Mouse (Mus musculus) hindbrain, embryonic 10.5 days (tissue): ENCODE measurements at regions not wholly inside any gene's neighbourhood (a gene's known extent, or its start where the extent isn't known, plus 50 kb on each side); places are given as distances from the start of the nearest gene placed in this dataset.

Source experiments
- DNase-seq: peaks from one replicate; pipeline ENCODE4 v3.0.0-alpha.2; 2017; ENCODE audit warnings: low spot score
- H3K27ac ChIP-seq: fragments of 300-500 bp; sonication (generic); 2 replicates; pipeline ENCODE4 v1.5.1; 2016; ENCODE audit warnings: mild to moderate bottlenecking, moderate library complexity
- H3K27me3 ChIP-seq: fragments of 300-500 bp; sonication (generic); 2 replicates; pipeline ENCODE4 v1.6.1; 2016; ENCODE audit warnings: mild to moderate bottlenecking; ENCODE audit not compliant: poor library complexity, insufficient read depth, severe bottlenecking
- H3K36me3 ChIP-seq: fragments of 300-500 bp; sonication (generic); 2 replicates; pipeline ENCODE4 v1.6.1; 2016; ENCODE audit warnings: mild to moderate bottlenecking, moderate library complexity
- H3K4me1 ChIP-seq: fragments of 300-500 bp; sonication (generic); replicated peaks from 2 replicates; pipeline ENCODE4 v1.6.1; 2016; ENCODE audit warnings: mild to moderate bottlenecking
- H3K4me3 ChIP-seq: fragments of 300-500 bp; sonication (generic); 2 replicates; pipeline ENCODE4 v1.5.1; 2016; ENCODE audit warnings: mild to moderate bottlenecking, moderate library complexity
- H3K9me3 ChIP-seq: fragments of 300-500 bp; sonication (generic); 2 replicates; pipeline ENCODE4 v1.6.1; 2016; ENCODE audit warnings: mild to moderate bottlenecking, moderate library complexity
- WGBS: fragments of 180-500 bp; shearing (Covaris S2); methylation state at CpG from one replicate; pipeline ENCODE4 v1.1.7; 2016; 5-methylcytosine and 5-hydroxymethylcytosine counted together

GRCm38 (mm10) chr15:59773983-59774382 lies 242.4 kb downstream of the 4933412E24Rik start:
- DNase-seq, result no peak
- H3K4me1 ChIP-seq, result no peaks in the 10 kb centered on the region
- H3K36me3 ChIP-seq, result no peaks in the 10 kb centered on the region
- H3K4me3 ChIP-seq, result no peak overlapping the region
- 81% methylated on average over 2 of the region's 2 CpGs for WGBS
- H3K27ac ChIP-seq, result no peak overlapping the region
- H3K27me3 ChIP-seq, result no peaks in the 10 kb centered on the region
- H3K9me3 ChIP-seq, result peaks cover 14% of the 10 kb centered on the region; the same call in 1 of the 2 replicates

DNA sequence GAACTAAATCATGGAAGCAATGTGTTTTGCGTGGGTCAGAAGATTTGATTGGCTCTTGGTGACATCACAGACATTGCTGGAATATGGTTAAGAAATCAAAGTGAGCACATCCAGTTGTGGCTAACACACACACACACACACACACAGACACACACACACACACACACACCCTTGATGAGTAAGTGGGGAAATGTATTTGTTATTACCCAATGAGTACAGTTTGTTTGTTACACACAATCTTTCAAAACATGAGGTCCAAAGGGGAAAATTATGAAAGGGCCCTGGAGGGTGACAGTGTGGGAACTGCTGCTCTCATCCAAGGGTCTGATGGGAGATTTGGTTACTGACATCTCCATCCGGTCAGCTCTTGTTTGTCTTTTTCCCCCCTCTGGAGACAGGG lies 243.8 kb downstream of the 4933412E24Rik start:
- peaks cover 14% of the 10 kb centered on the region; the same call in 1 of the 2 replicates for H3K9me3 ChIP-seq
- no peaks in the 10 kb centered on the region for H3K36me3 ChIP-seq
- no peak overlapping the region for H3K4me3 ChIP-seq
- H3K27me3 ChIP-seq, result no peaks in the 10 kb centered on the region
- DNase-seq, result no peak
- no peaks in the 10 kb centered on the region for H3K4me1 ChIP-seq
- H3K27ac ChIP-seq, result no peak overlapping the region
- WGBS, result 80% methylated on average over 2 of the region's 2 CpGs

DNA sequence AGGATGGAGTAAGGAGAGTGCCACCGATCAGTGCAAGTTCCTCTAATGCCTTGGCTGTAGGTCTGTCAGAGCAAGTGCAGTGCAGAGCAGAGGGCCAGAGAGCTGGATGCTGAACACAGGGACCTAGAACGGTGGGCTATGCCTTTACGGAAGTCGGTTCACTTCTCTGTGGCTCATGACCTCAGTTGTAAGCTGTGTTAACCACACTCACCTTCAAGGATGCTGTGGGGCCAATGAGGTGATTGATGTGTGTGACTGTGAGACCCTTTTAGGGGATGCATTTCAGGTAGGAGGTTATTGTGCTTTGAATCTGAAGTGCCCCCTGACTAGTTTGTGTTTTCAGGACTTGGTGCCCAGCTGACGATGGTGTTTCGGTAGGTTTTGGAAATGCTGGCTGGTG lies 254.4 kb downstream of the 4933412E24Rik start:
- no peaks in the 10 kb centered on the region for H3K27me3 ChIP-seq
- 95% methylated on average over 6 of the region's 6 CpGs for WGBS
- H3K4me1 ChIP-seq, result no peaks in the 10 kb centered on the region
- no peak for DNase-seq
- no peaks in the 10 kb centered on the region for H3K9me3 ChIP-seq
- no peak overlapping the region for H3K4me3 ChIP-seq
- H3K27ac ChIP-seq, result no peak overlapping the region
- no peaks in the 10 kb centered on the region for H3K36me3 ChIP-seq

DNA sequence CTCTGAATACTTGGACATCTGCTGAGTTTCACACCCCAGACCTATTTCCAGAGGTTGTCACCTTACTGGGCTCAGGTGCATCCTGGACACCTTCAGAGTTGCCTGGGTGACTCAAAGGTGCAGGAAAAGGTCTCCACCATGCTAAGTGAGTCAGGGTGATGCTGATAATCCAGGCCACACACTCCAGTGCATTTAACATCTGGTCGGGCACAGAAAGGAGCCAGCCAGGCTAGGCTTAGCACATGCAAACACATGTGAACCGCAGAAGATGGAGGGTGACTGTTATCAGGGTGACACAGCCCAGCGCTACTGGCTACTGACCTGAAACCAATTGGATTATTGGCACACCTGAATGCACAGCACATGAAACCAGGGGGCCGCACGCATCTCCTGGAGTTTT lies 255.9 kb downstream of the 4933412E24Rik start:
- no peak for DNase-seq
- H3K36me3 ChIP-seq, result no peaks in the 10 kb centered on the region
- 93% methylated on average over 5 of the region's 5 CpGs for WGBS
- no peaks in the 10 kb centered on the region for H3K27me3 ChIP-seq
- H3K4me1 ChIP-seq, result no peaks in the 10 kb centered on the region
- H3K9me3 ChIP-seq, result no peaks in the 10 kb centered on the region
- H3K27ac ChIP-seq, result no peak overlapping the region
- no peak overlapping the region for H3K4me3 ChIP-seq

DNA sequence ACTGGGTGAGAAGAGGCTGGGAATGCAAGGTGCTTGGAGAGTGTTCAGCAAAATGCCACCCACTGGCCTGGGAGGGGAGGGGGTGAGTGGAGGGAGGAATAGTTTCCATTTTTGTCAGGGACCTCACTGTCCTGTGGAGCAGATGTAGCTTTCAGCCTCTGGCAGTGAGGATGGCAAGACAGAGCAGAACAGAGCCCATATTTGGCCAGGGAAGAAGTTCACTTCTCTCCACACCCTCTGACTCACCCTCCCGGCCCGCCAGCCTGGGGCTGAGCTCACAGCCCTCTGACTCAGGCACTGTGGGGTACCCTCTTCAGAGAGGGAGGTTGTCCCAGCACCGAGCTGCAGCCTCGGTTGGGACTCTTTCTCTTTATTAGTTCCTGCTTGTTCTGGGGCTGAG lies 256.8 kb downstream of the 4933412E24Rik start:
- Histone ChIP-seq H3K4me1 (no peaks in the 10 kb centered on the region), H3K27ac (no peak overlapping the region), H3K9me3 (no peaks in the 10 kb centered on the region), H3K4me3 (no peak overlapping the region), H3K27me3 (no peaks in the 10 kb centered on the region), H3K36me3 (no peaks in the 10 kb centered on the region)
- DNase-seq, result no peak
- 59% methylated on average over 4 of the region's 4 CpGs for WGBS

- no peaks in the 10 kb centered on the region for H3K9me3 ChIP-seq
- H3K27me3 ChIP-seq, result no peaks in the 10 kb centered on the region
- no peak for DNase-seq
- WGBS, result 83% methylated on average over 2 of the region's 2 CpGs
- no peaks in the 10 kb centered on the region for H3K4me1 ChIP-seq
- no peak overlapping the region for H3K27ac ChIP-seq
- H3K4me3 ChIP-seq, result no peak overlapping the region
- H3K36me3 ChIP-seq, result no peaks in the 10 kb centered on the region
These were observed 257.4 kb downstream of the 4933412E24Rik start for GRCm38 (mm10) chr15:59758971-59759370.

DNA sequence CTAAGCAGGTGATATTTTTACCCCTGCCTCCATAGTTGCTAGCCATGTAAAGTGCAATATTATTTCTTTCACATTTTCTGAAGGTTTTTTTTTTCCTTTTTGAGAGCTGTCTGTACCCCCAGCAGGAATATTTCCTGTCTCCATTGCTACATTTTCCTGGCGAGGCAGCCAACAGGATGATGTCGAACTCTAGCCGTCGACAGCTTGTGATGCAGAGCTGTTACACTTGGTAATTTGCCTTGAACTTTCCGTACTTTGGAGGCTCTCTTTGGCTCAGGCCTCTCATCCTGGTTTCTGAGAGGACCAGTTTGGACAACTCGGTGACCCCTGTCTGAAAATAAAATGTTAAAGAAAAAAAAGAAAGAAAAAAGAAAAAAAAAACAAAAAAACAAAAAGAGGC lies 260.3 kb downstream of the 4933412E24Rik start:
- no peak overlapping the region for H3K27ac ChIP-seq
- H3K36me3 ChIP-seq, result no peaks in the 10 kb centered on the region
- H3K9me3 ChIP-seq, result no peaks in the 10 kb centered on the region
- H3K4me3 ChIP-seq, result no peak overlapping the region
- H3K27me3 ChIP-seq, result no peaks in the 10 kb centered on the region
- no peaks in the 10 kb centered on the region for H3K4me1 ChIP-seq
- DNase-seq, result no peak
- WGBS, result 66% methylated on average over 6 of the region's 6 CpGs

DNA sequence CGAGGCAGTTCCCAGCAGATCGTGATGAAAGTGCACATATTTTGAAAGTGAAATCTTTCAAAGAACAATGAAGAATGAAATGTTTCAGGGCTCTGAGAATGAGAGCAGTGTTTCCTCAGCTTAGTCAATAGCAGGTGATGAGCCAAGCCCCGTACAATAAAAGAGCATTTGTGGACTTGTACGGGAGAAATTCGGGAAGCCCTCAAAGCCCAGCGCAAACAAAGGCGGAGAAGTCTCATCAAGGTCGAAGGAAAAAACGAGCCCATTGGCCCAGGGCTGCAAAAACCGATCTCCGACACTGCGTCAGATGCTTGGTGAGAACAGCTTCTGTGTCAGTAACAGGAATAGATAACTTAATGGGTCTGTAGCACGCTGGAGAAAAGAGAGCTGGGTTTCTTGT lies 261.5 kb downstream of the 4933412E24Rik start:
- no peak for DNase-seq
- Histone ChIP-seq H3K27ac (no peak overlapping the region), H3K36me3 (no peaks in the 10 kb centered on the region), H3K27me3 (no peaks in the 10 kb centered on the region), H3K9me3 (no peaks in the 10 kb centered on the region), H3K4me1 (no peaks in the 10 kb centered on the region), H3K4me3 (no peak overlapping the region)
- WGBS, result 83% methylated on average over 13 of the region's 13 CpGs

DNA sequence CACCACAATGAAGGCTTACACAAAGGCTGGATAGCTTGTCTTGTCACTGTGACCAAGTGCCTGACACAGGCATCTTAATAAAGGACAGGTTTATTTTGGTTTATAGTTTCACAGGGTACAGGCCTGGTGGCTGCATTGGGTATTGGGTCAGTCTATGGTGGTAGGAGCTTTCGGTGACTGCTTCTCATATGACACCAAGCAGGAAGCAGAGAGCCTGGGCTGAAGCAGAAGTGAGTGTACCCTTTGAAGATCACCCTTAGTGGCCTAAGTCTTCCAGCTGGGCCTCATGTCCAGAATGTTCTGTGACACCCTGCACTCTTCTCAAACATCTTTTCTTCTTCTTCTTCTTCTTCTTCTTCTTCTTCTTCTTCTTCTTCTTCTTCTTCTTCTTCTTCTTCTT lies 264.1 kb downstream of the 4933412E24Rik start:
- Histone ChIP-seq H3K27ac (no peak overlapping the region), H3K9me3 (no peaks in the 10 kb centered on the region), H3K36me3 (no peaks in the 10 kb centered on the region), H3K4me1 (no peaks in the 10 kb centered on the region), H3K4me3 (no peak overlapping the region), H3K27me3 (no peaks in the 10 kb centered on the region)
- no peak for DNase-seq
- WGBS, result 92% methylated on average over 1 of the region's 1 CpGs

DNA sequence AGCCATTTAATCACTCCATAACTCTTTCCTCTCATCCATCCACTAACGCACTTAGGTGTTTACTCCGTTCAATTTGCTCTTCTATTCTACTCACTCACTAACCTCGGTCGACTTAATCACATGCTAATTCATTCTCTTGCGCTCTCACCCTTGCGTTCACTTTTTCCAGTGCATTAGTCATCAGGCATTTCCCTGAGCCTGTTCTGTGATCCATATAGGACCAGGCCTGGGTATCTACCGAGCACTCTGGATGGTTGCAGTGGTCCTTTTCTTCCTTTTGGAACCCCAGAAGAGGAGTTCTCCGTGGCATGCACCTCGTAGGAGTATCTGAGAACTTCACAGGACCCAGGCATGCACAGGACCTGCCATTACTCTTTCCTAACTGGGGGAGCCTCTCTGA lies 270.1 kb downstream of the 4933412E24Rik start:
- no peaks in the 10 kb centered on the region for H3K36me3 ChIP-seq
- no peak overlapping the region for H3K27ac ChIP-seq
- no peak overlapping the region for H3K4me3 ChIP-seq
- WGBS, result 84% methylated on average over 9 of the region's 9 CpGs
- peaks cover 10% of the 10 kb centered on the region; the same call in 1 of the 2 replicates for H3K4me1 ChIP-seq
- no peak for DNase-seq
- no peaks in the 10 kb centered on the region for H3K9me3 ChIP-seq
- H3K27me3 ChIP-seq, result no peaks in the 10 kb centered on the region

DNA sequence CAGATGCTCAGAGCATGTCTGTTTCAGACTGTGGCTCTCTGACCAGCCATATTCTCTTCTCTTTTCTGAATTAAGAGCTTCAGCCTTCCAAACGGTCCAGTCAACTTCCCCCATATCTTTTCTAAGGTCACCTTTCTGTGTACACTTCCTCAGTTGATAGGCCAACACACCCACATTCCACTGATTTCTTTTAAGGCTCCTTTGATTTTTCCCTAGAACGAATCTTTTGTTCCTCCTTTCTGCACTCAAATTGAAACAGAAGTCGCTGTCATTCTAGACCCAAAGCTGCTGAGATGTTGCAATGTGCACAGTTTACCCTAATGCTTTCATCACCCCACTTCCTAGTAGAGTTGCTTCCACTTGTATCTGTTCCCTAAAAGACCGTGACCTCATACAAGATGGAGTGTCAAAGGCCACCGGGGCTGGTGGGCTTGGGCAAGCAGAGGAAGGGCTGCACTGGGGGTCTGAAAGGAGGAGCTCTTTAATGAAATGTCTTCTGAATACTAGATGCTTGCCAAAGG lies 271.9 kb downstream of the 4933412E24Rik start:
- H3K4me1 ChIP-seq, result peaks cover 10% of the 10 kb centered on the region; the same call in 1 of the 2 replicates
- WGBS, result 57% methylated on average over 5 of the region's 5 CpGs
- DNase-seq, result no peak

DNA sequence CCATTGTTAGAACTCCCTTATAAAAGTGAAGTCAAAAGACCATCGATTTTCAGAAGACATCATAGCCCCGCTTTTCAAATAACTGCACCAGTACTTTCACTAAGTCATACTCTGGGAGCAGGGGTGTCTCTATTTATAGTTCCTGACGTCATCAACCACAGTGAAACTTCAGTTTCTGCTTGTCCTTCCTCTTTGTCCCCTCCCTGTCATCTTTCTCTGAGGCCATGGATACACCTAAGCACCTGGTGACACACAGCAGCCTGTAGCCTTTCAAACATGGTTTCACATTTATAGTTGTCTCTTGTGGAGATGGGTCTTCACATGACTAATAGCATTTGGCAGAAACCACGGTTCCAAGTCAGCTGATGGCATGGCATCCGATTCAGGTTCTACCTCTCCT lies 277.2 kb downstream of the 4933412E24Rik start:
- no peak overlapping the region for H3K27ac ChIP-seq
- no peak for DNase-seq
- WGBS, result 91% methylated on average over 5 of the region's 5 CpGs
- H3K36me3 ChIP-seq, result no peaks in the 10 kb centered on the region
- H3K4me1 ChIP-seq, result 0 out of 2 replicates have a peak, but pooled peaks cover 3% of the 10 kb centered on the region
- no peak overlapping the region for H3K4me3 ChIP-seq
- no peaks in the 10 kb centered on the region for H3K27me3 ChIP-seq
- H3K9me3 ChIP-seq, result no peaks in the 10 kb centered on the region

More for the DNA sequence above, 271.9 kb downstream of the 4933412E24Rik start:
- Histone ChIP-seq H3K4me3 (no peak overlapping the region), H3K27ac (no peak overlapping the region), H3K27me3 (no peaks in the 10 kb centered on the region), H3K9me3 (no peaks in the 10 kb centered on the region), H3K36me3 (no peaks in the 10 kb centered on the region)

DNA sequence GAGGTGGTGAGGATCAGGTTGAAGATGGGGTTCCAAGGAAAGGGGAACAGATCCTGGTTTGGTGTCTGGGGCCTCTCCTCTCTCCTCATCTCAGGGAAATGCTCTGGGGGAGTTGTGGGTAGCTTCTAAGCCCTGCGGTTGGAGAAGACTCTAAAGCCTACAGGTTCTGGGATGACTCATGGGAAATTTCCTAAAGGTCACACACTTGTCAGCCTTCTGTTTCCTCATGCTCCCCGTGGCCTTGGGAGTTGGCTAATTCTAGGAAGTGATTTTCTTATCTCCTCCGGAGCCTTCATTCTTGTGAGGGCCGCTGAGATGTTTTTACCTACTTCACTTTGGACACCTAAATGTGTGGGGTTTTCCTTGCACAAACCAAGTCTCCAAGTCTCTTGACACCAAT lies 279.2 kb downstream of the 4933412E24Rik start:
- 88% methylated on average over 4 of the region's 4 CpGs for WGBS
- H3K27me3 ChIP-seq, result no peaks in the 10 kb centered on the region
- H3K9me3 ChIP-seq, result no peaks in the 10 kb centered on the region
- no peak overlapping the region for H3K27ac ChIP-seq
- H3K36me3 ChIP-seq, result no peaks in the 10 kb centered on the region
- DNase-seq, result no peak
- no peak overlapping the region for H3K4me3 ChIP-seq
- no peaks in the 10 kb centered on the region for H3K4me1 ChIP-seq

- no peak overlapping the region for H3K4me3 ChIP-seq
- no peaks in the 10 kb centered on the region for H3K4me1 ChIP-seq
- no peak overlapping the region for H3K27ac ChIP-seq
- 80% methylated on average over 1 of the region's 1 CpGs for WGBS
- H3K27me3 ChIP-seq, result no peaks in the 10 kb centered on the region
- no peak for DNase-seq
- no peaks in the 10 kb centered on the region for H3K36me3 ChIP-seq
- no peaks in the 10 kb centered on the region for H3K9me3 ChIP-seq
These were observed 282.0 kb downstream of the 4933412E24Rik start for GRCm38 (mm10) chr15:59734376-59734775.
